Mouse (Mus musculus): ENCODE results near the gene Arsb. TPM values are rescaled to one million over a fixed set of nuclear protein-coding genes. Genes with fewer than 3 reads are reported as not detected.

Gene Arsb
- polyA plus RNA-seq, 1 experiment from 2014 or later, result 5.1 TPM

DNA sequence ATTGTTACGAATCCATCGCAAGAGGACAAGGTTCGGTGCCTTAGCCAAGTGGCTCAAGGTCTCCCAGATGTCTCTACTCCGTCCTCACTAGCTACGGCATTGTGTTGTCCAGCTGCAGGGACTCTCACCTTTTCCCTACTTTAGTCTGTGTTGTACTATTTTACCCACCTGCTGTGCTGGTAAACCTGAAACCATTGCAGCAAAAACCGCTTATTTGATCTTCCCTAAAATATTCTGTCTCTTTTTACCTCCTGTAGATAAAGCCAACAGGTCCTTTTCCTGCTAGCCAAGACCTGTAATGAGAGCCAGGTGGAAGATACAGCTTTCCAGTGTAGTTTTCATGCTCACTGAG is 58.8 kb downstream of the Arsb start:
- Histone ChIP-seq H3K27ac (no peak overlapping the region), H3K27me3 (ENCODE audit: insufficient read depth, poor library complexity, severe bottlenecking) (no peaks in the 10 kb centered on the region), H3K4me3 (no peak overlapping the region), H3K4me1 (replicated peaks) (no peaks in the 10 kb centered on the region), H3K36me3 (no peaks in the 10 kb centered on the region), H3K9me3 (no peaks in the 10 kb centered on the region; the same call in 1 of the 2 replicates)
- peak; percentile 24 for DNase-seq (ENCODE audit: low spot score)
- WGBS, result 77% methylated on average over 6 of the region's 6 CpGs

DNA sequence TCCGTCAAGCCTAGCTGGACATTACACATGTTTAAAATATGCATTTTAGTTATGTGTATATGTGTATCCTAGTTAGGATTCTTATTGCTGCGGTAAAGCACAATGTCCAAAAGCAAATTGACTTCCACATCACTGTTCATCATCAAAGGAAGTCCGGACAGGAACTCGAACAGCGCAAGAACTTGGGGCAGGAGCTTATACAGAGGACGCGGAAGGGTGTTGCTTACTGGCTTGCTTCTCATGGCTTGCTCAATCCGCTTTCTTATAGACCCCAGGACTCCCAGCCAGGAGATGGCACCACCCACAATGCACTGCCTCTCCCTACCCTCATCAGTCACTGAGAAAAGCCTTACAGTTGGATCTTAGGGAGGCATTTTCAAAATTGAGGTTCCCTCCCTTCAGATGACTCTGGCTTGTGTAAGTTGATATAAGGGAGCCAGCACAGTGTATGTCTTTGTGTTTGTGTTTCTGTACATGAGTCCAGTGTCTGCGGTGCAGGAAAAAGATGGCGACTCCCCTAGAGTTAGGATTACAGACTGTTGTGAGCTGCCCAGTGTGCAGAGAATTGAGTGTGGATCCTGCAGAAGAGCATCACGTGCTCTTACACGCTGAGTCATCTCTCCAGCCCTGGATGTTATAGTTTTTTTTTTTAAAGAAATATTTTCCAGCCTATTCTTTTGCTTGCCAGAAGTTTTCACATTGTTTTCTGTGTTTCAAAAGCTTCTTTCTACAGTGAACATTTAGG is 66.2 kb downstream of the Arsb start:
- Histone ChIP-seq H3K27ac (peak overlapping the region; percentile 83; the same call in 1 of the 2 replicates), H3K4me1 (replicated peaks) (peaks cover 38% of the 10 kb centered on the region), H3K4me3 (no peak overlapping the region), H3K27me3 (ENCODE audit: insufficient read depth, poor library complexity, severe bottlenecking) (no peaks in the 10 kb centered on the region), H3K36me3 (no peaks in the 10 kb centered on the region), H3K9me3 (no peaks in the 10 kb centered on the region; the same call in 1 of the 2 replicates)
- DNase-seq (ENCODE audit: low spot score), result no peak
- WGBS, result 90% methylated on average over 12 of the region's 12 CpGs

DNA sequence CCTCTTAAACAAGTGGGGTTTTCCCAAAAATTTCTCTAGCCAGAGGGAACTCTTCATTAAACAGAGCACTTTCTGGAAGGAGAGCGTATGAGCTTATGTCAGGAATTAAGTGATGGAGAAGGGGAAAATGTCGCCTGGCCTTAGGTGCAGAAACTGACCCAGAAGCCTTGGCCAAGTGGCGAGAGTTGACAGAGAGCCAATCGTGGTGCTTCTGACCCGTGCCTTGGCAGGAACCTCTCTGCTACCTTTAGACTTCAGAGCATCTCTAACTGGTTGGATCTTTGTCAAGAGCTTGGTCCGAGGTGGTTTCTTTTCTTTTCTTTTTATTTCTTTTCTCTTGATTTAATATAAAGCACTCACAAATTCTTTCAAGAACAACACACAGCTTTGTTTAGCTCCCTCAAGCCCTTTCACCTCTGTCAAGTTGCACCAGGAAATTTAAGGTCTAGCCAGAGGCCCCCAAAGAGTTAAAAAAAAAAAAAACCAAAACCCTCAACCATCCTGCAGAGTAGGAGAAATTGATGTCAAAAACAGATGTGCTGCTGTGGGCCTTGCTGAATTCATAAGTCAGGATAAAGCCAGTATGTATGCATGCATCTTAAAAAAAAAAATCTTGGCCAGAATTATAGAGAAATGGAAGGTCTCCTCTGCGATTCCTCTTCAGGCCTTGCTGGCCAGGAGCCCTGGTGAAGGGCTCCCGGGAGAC is 67.2 kb downstream of the Arsb start:
- 53% methylated on average over 8 of the region's 8 CpGs for WGBS
- no peaks in the 10 kb centered on the region for H3K27me3 ChIP-seq (ENCODE audit: insufficient read depth, poor library complexity, severe bottlenecking)
- peaks cover 3% of the 10 kb centered on the region; the same call in 1 of the 2 replicates for H3K9me3 ChIP-seq
- peaks cover 38% of the 10 kb centered on the region for H3K4me1 ChIP-seq (replicated peaks)
- H3K4me3 ChIP-seq, result no peak overlapping the region
- DNase-seq (ENCODE audit: low spot score), result no peak
- peak overlapping the region; percentile 83 for H3K27ac ChIP-seq
- H3K36me3 ChIP-seq, result no peaks in the 10 kb centered on the region

GRCm38 (mm10) chr13:93839137-93839630 is 67.8 kb downstream of the Arsb start:
- Histone ChIP-seq H3K27me3 (ENCODE audit: insufficient read depth, poor library complexity, severe bottlenecking) (no peaks in the 10 kb centered on the region), H3K36me3 (no peaks in the 10 kb centered on the region), H3K27ac (peak overlapping the region; percentile 83), H3K4me1 (replicated peaks) (peaks cover 38% of the 10 kb centered on the region), H3K4me3 (no peak overlapping the region), H3K9me3 (peaks cover 3% of the 10 kb centered on the region; the same call in 1 of the 2 replicates)
- 33% methylated on average over 10 of the region's 10 CpGs for WGBS
- DNase-seq (ENCODE audit: low spot score), result peak; percentile 70

DNA sequence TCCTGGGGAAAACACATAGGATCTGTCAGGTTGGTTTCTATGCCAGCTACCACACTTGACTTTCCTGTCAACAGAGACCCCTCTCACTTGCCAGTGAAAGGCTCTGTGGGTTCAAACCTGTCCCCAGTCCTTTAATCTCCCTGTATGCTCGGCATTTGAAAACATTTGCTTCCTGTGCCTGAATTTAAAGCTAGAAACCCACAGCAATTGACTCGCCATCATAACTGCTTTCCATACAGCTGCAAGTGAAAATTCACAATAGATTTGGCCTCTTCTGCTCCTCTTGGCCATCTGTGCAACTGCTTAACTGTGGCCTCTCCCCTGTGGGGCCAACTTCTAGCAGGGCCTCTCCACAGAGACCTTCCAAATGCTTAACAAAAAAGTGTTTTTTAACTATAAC is 68.3 kb downstream of the Arsb start:
- H3K4me1 ChIP-seq (replicated peaks), result peaks cover 38% of the 10 kb centered on the region
- H3K27ac ChIP-seq, result peak overlapping the region; percentile 83
- peaks cover 3% of the 10 kb centered on the region; the same call in 1 of the 2 replicates for H3K9me3 ChIP-seq
- no peaks in the 10 kb centered on the region for H3K36me3 ChIP-seq
- no peak for DNase-seq (ENCODE audit: low spot score)
- H3K4me3 ChIP-seq, result no peak overlapping the region
- no peaks in the 10 kb centered on the region for H3K27me3 ChIP-seq (ENCODE audit: insufficient read depth, poor library complexity, severe bottlenecking)
- 38% methylated on average over 2 of the region's 2 CpGs for WGBS

DNA sequence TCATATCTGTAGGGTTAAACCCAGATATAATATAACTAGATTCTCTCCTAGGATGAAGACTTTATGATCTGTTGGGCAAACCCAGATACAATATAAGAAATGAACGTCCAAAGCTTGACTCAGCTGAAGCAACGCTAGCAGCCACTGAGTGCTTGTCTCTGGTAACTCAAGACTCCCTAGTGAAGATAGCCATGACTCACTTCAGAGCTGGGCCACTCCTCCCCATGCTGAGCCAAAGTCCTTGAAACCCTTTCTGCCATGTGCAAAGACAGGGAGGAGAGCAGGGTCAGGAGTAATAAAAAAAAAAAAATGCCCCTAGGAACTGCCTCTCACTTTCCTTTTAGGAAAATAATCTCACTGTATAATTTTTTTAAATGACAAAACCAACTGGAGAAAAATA is 68.7 kb downstream of the Arsb start:
- WGBS, result 69% methylated on average over 2 of the region's 2 CpGs
- Histone ChIP-seq H3K27ac (peak overlapping the region; percentile 83), H3K36me3 (no peaks in the 10 kb centered on the region)

DNA sequence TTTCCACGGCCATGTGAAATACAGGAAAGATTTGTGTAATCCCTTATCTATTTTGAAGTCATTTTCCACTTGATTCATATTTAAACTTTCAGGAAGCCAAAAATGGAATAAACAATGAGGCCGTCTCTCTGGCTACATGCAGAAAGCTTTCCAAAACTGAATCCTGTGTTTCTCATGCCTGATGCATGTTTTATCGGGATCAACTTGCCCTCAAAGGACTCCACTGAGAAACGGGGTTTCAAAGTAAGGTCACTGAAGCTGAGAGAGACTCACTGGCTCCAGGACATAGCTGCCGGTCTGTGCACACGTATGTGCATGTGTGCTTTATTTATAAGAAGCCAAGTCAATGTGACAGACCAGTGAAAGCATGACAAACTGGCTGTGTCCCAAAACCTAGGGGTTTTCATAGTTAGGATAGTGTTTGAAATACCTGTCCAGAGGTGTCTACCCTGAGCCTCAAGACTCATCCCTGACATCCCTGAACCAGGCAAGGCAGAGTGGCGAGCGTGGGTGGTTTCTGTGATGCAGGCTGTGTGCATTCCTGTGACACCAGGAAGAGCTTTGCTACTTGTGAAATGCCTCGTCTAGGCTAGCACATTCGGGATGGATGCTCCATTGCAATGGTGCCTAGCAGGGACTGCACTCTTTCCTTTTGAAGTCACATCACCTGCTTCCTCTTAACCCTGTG is 75.5 kb downstream of the Arsb start:
- Histone ChIP-seq H3K9me3 (peaks cover 3% of the 10 kb centered on the region; the same call in 1 of the 2 replicates), H3K4me1 (replicated peaks) (peaks cover 16% of the 10 kb centered on the region), H3K27me3 (ENCODE audit: insufficient read depth, poor library complexity, severe bottlenecking) (no peaks in the 10 kb centered on the region), H3K36me3 (no peaks in the 10 kb centered on the region), H3K27ac (no peak overlapping the region), H3K4me3 (no peak overlapping the region)
- WGBS, result 84% methylated on average over 10 of the region's 10 CpGs
- no peak for DNase-seq (ENCODE audit: low spot score)

More for the DNA sequence above, 68.7 kb downstream of the Arsb start:
- DNase-seq (ENCODE audit: low spot score), result no peak
- Histone ChIP-seq H3K27me3 (ENCODE audit: insufficient read depth, poor library complexity, severe bottlenecking) (no peaks in the 10 kb centered on the region), H3K9me3 (peaks cover 3% of the 10 kb centered on the region; the same call in 1 of the 2 replicates), H3K4me1 (replicated peaks) (peaks cover 38% of the 10 kb centered on the region), H3K4me3 (no peak overlapping the region)

- Histone ChIP-seq H3K36me3 (no peaks in the 10 kb centered on the region), H3K4me1 (replicated peaks) (peaks cover 22% of the 10 kb centered on the region), H3K4me3 (no peak overlapping the region), H3K27me3 (ENCODE audit: insufficient read depth, poor library complexity, severe bottlenecking) (no peaks in the 10 kb centered on the region), H3K9me3 (peaks cover 3% of the 10 kb centered on the region; the same call in 1 of the 2 replicates), H3K27ac (no peak overlapping the region)
- no peak for DNase-seq (ENCODE audit: low spot score)
- WGBS, result 85% methylated on average over 4 of the region's 4 CpGs
These were observed 76.2 kb downstream of the Arsb start for GRCm38 (mm10) chr13:93847614-93848013.

- Histone ChIP-seq H3K27ac (no peak overlapping the region), H3K4me3 (no peak overlapping the region), H3K9me3 (no peaks in the 10 kb centered on the region), H3K36me3 (no peaks in the 10 kb centered on the region), H3K27me3 (ENCODE audit: insufficient read depth, poor library complexity, severe bottlenecking) (no peaks in the 10 kb centered on the region), H3K4me1 (replicated peaks) (peaks cover 25% of the 10 kb centered on the region)
- 89% methylated on average over 6 of the region's 6 CpGs for WGBS
- DNase-seq (ENCODE audit: low spot score), result no peak
These were observed 77.2 kb downstream of the Arsb start for GRCm38 (mm10) chr13:93848615-93849014.

GRCm38 (mm10) chr13:93849751-93850355 is 78.4 kb downstream of the Arsb start:
- Histone ChIP-seq H3K36me3 (no peaks in the 10 kb centered on the region), H3K27ac (peak overlapping the region; percentile 29; the same call in 1 of the 2 replicates), H3K4me3 (no peak overlapping the region), H3K4me1 (replicated peaks) (peaks cover 28% of the 10 kb centered on the region), H3K27me3 (ENCODE audit: insufficient read depth, poor library complexity, severe bottlenecking) (no peaks in the 10 kb centered on the region), H3K9me3 (no peaks in the 10 kb centered on the region)
- DNase-seq (ENCODE audit: low spot score), result no peak
- WGBS, result 80% methylated on average over 5 of the region's 5 CpGs

GRCm38 (mm10) chr13:93850674-93851073 is 79.2 kb downstream of the Arsb start:
- H3K36me3 ChIP-seq, result no peaks in the 10 kb centered on the region
- H3K27me3 ChIP-seq (ENCODE audit: insufficient read depth, poor library complexity, severe bottlenecking), result no peaks in the 10 kb centered on the region
- no peak overlapping the region for H3K27ac ChIP-seq
- WGBS, result 64% methylated on average over 4 of the region's 4 CpGs
- no peak overlapping the region for H3K4me3 ChIP-seq
- H3K4me1 ChIP-seq (replicated peaks), result peaks cover 28% of the 10 kb centered on the region
- H3K9me3 ChIP-seq, result no peaks in the 10 kb centered on the region
- no peak for DNase-seq (ENCODE audit: low spot score)

- Histone ChIP-seq H3K9me3 (no peaks in the 10 kb centered on the region), H3K27me3 (ENCODE audit: insufficient read depth, poor library complexity, severe bottlenecking) (no peaks in the 10 kb centered on the region), H3K36me3 (no peaks in the 10 kb centered on the region), H3K4me1 (replicated peaks) (peaks cover 28% of the 10 kb centered on the region), H3K27ac (peak overlapping the region; percentile 50; the same call in 1 of the 2 replicates), H3K4me3 (no peak overlapping the region)
- no peak for DNase-seq (ENCODE audit: low spot score)
- WGBS, result 72% methylated on average over 14 of the region's 14 CpGs
These were observed 81.1 kb downstream of the Arsb start for GRCm38 (mm10) chr13:93852419-93853138.
